Mouse (Mus musculus) E14TG2a.4 (cell line): ENCODE results near the gene Atp9a.

Experiments used
- CTCF ChIP-seq: conservative IDR thresholded peaks from 2 replicates; pipeline ENCODE4 v1.5.1; 2014; ENCODE audit warnings: low read length
- NANOG ChIP-seq: IDR thresholded peaks from 2 replicates; pipeline ENCODE4 v1.6.1; 2014; ENCODE audit warnings: borderline replicate concordance, low read length, mixed read lengths
- POU5F1 ChIP-seq: IDR thresholded peaks from 2 replicates; pipeline ENCODE4 v1.6.1; 2014; ENCODE audit warnings: low read length, borderline replicate concordance

DNA sequence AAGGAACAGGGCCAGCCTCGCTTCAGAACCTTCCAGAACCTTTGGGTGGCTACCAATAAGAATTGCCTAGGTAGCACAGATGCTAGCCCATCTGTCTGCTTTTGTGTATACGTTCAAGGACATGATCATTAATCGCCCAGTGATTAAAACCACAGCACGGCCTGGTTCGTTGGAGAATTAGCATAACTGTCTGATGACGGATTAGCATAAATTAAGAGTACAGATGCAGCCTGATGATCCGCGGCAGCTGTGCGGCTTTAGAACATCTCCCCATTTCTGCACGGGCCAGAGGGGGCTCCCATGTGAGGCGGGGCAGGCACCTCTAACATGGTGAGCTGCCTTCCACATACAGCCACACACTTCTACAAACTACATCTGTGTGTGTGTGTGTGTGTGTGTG lies 100.0 kb downstream of the Atp9a start:
- TF ChIP-seq CTCF (no peak), NANOG (no peak), POU5F1 (no peak)
